Mouse (Mus musculus) adrenal gland, postnatal 36 days (tissue): ENCODE results near the gene Gm49378. TPM values are rescaled to one million over a fixed set of nuclear protein-coding genes. Genes with fewer than 3 reads are reported as not detected.

Experiments
- DNase-seq, 2 experiments: peaks; one replicate each; pipeline ENCODE4 v3.0.0; 2021; ENCODE audit warnings: mixed read lengths in 1 of 2
- total RNA-seq, 2 experiments: library from RNA; stranded (reverse); gene quantifications; 2 replicates each; pipeline ENCODE4 v1.2.3; 2021

Gene Gm49378
- total RNA-seq, 2 experiments from 2014 or later, result not detected

DNA sequence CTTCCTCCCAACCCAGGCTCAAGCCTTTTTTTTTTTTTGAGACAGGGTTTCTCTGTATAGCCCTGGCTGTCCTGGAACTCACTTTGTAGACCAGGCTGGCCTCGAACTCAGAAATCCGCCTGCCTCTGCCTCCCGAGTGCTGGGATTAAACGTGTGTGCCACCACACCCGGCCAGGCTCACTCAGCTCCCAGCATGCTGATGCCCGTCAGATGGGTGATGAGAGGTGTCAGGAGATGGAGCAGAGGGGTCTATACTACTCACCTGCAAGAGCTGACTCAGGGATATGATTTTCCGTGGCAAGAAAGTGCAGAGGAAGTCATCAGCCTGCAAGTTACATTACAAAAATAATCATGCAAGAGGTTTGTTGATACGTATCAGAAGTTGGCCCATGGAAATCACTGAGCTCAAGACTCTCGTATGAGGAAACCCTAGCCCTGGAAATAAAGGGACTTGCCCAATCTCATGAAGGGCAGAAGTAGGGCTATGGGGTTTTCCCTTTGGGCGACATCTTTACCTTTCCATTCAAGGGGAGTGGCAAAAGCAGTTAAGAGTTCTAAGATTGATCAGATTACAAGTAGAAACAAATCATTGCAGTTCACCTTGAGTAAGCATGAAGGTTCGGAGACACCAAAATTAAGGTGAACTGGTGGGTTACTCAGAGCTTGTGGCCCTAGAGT lies 47.8 kb downstream of the Gm49378 start:
- no peak for DNase-seq

DNA sequence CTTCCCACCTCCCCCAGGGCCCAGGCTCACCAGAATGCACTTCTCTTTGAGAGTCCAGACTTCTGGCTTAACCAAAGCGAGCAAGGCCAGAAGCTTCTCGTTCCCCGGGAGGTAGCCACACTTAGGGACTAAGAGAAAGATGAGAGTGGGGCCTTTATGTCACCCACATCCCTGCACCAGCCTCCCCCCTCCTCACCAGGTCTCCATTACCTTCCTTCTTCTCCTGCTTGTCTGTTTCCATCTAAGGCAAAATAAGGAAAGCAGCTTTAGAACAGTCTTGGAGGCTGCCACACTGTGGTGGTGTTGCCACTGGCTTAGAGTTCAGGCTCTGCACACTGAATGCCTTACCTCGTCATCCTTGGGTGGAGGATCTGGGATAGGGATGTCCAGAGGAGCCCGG lies 48.4 kb downstream of the Gm49378 start:
- no peak for DNase-seq

DNA sequence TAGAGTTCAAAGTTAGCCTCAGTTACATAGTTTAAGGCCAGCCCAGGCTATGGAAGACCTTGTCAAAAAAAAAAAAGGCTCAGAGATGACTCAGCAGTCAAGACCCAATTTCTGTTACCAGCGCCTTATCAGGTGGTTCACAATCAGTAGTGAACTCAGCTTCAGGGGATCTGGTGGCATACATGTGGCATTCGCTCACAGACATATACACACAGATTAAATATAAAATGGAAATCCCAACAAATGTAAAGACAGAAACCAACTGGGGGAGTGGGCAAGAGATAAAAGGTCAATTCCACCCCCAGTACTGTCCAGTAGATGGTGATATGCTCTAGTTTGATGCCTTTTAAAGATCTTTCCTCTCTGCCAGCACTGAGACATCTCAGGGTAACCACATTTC lies 51.5 kb downstream of the Gm49378 start:
- DNase-seq, result no peak

GRCm38 (mm10) chr14:55585566-55585960 lies 52.1 kb downstream of the Gm49378 start:
- no peak for DNase-seq

DNA sequence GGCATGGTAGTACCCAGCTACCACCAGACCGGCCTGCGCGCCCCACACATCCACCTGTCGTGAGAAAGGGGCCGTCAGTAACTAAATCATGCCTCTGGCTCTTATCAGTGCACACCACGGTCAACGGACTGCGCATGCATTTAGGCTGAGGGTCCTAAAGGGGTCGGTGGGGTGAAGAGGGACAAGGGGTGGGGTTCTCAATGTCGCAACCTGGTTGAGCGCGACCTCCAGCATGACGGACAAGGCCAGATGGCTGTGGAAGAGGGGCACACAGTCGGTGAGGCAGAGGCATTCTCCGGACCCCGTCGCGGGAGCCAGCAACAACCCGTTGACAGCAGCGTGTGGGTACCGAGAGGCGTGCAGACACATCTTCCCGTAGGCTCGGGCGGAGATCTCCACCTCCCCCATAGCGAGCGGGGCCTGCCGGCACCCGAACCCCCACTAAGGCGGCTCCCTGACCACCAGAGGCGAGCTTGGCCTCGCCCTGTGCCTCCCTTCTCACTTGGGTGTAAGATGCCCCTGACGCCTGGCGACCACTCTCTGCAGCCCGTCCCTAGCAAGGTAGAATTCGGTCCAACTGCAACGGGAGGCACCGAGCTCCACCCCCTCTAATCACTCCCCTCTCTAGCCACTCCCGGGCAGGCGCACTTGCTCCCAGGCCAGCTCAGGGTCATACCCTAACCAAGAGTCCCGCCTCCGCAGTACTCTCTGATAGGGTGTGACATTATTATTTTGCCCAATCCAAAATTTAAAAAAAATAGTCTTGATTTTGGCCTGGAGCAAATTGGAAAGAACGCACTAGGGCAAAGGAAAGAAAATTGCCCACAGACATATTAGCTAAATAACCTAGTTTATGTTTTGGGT lies 52.8 kb downstream of the Gm49378 start, which contains the start of gene Emc9:
Emc9 (minus strand) TSS at position 601 of the 864 bp plus-strand sequence.
- DNase-seq, result peak; percentile 93 to 94

GRCm38 (mm10) chr14:55584303-55584701 lies 53.4 kb downstream of the Gm49378 start:
- DNase-seq, result no peak

DNA sequence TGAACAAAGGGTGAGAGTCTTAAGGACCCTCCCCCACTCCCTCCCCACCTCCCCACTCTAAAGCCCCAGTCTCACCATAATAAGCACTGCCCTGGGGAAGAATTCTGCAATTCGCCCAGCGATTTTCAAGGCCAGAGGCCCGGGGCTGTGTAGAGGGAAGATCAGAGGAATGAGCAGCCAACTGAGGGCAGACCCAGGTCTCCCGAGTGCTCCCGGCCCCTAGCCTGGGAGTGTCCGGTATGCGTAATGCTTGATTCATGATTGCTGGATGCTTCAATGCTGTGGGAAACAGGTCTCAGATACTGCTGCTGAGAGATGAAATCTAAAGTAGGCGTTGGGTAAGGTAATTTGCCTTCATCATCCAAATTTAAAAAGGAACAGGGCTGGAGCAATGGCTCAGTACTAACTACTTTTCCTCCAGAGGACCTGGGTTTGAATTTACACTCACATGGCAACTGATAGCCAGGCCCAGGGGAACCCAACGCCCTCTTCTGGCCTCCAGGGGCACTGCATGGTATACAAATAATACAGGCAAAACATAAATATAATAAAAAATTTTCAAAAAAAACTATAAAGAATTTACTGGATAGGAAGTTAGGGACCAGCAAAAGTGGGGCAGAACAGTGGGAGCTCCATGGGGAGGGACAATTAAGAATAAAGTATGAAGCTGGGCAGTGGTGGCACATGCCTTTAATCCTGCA lies 55.6 kb downstream of the Gm49378 start:
- peak; percentile 31 to 47 for DNase-seq

DNA sequence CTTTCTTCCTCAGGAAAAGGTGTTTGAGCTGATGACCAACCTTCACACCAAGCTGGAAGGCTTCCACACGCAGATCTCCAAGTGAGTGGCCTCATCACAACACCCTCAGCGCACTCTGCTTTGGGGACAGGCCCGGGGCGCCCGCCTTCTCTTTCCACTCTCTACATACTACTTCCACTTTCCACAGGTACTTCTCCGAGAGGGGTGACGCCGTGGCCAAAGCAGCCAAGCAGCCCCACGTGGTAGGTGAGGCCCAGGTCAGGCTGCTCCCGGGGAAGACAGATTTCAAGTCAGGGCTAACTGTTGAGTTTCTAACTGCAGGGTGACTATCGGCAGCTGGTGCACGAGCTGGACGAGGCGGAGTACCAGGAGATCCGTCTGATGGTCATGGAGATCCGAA lies 57.0 kb downstream of the Gm49378 start:
- no peak for DNase-seq

DNA sequence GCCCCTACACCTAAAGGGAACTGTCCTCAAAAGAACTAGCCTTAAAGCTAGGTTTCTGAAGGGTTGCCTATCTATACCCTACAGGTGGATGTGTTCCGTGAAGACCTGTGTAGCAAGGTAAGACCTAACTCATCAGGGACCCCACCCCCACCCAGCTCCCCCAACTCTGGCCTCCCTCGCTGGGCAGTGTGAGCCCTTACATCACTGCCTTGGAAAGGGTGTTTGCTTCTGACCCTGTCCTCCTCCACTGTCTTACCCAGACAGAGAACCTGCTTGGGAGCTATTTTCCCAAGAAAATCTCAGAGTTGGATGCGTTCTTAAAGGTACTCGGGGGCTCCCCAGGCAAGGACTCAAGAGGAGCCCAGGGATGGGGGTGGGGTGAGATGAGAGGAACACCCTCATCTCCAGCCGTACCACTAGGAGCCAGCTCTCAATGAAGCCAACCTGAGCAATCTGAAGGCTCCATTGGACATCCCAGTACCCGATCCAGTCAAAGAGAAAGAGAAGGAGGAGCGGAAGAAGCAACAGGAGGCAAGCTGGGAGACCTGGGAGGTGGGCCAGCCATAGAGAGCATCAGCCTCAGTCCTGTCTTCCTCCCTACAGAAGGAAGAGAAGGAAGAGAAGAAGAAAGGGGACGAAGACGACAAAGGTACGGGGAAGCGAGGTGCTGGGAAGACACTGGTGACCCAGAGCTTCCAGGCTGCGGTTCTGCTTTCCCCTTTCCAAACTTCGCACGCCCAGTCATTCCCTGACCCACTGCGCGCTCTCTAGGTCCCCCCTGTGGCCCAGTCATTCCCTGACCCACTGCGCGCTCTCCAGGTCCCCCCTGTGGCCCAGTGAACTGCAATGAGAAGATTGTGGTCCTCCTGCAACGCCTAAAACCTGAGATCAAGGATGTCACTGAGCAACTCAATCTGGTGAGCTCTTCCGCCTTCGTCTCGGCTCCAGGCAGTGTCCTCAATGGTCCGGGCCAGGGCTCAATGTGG lies 57.9 kb downstream of the Gm49378 start:
- no peak for DNase-seq

Other genes starting within 250 kb of the Gm49378 start
- 10 to 100 TPM; 90.2 to 91.6 TPM for gene Dhrs4, start 159.1 kb downstream of the Gm49378 start, total RNA-seq
- gene Carmil3, start 147.2 kb downstream of the Gm49378 start, total RNA-seq, result 1 to 10 TPM; 3.6 to 4.6 TPM
- gene Cpne6, start 127.5 kb downstream of the Gm49378 start, total RNA-seq, result not detected
- not detected for gene Nrl, start 112.9 kb downstream of the Gm49378 start, total RNA-seq
- 10 to 100 TPM; 29.4 to 39.9 TPM for gene Pck2, start 97.6 kb downstream of the Gm49378 start, total RNA-seq
- 100 to 1,000 TPM; 110 to 139 TPM for gene Dcaf11, start 77.9 kb downstream of the Gm49378 start, total RNA-seq
- gene A730061H03Rik, start 77.5 kb downstream of the Gm49378 start, total RNA-seq, result 1 to 10 TPM in 1 of 2 experiments, not detected in 1; 1.0 TPM
- gene Fitm1, start 62.3 kb downstream of the Gm49378 start, total RNA-seq, result 1 to 10 TPM in 1 of 2 experiments, under 1 TPM in 1; 0.63 to 1.5 TPM
- gene Psme1, start 59.8 kb downstream of the Gm49378 start, total RNA-seq, result 100 to 1,000 TPM; 203 to 361 TPM
- 10 to 100 TPM; 28.0 to 45.9 TPM for gene Emc9, start 52.6 kb downstream of the Gm49378 start, total RNA-seq
- 100 to 1,000 TPM; 311 to 396 TPM for gene Psme2, start 46.8 kb downstream of the Gm49378 start, total RNA-seq
- 10 to 100 TPM; 33.7 to 33.9 TPM for gene Rnf31, start 46.2 kb downstream of the Gm49378 start, total RNA-seq
- gene Irf9, start 34.3 kb downstream of the Gm49378 start, total RNA-seq, result 10 to 100 TPM; 30.3 to 30.6 TPM
- 1 to 10 TPM; 5.8 to 6.6 TPM for gene Rec8, start 19.9 kb downstream of the Gm49378 start, total RNA-seq
- gene Ipo4, start 1.9 kb downstream of the Gm49378 start, total RNA-seq, result 100 to 1,000 TPM; 112 to 157 TPM
- 10 to 100 TPM; 83.2 to 98.1 TPM for gene Tm9sf1, start 5.9 kb upstream of the Gm49378 start, total RNA-seq
- gene Tssk4, start 12.3 kb upstream of the Gm49378 start, total RNA-seq, result 1 to 10 TPM; 1.6 to 1.7 TPM
- 10 to 100 TPM; 43.6 to 76.9 TPM for gene Mdp1, start 22.6 kb upstream of the Gm49378 start, total RNA-seq
- 10 to 100 TPM; 26.6 to 28.9 TPM for gene Gmpr2, start 34.0 kb upstream of the Gm49378 start, total RNA-seq
- gene Nedd8, start 34.2 kb upstream of the Gm49378 start, total RNA-seq, result 100 to 1,000 TPM; 335 to 393 TPM
- gene Tinf2, start 43.9 kb upstream of the Gm49378 start, total RNA-seq, result 10 to 100 TPM; 30.8 to 35.6 TPM
- under 1 TPM; 0.26 TPM for gene Tgm1, start 76.0 kb upstream of the Gm49378 start, total RNA-seq
- 10 to 100 TPM; 17.2 to 25.1 TPM for gene Rabggta, start 84.4 kb upstream of the Gm49378 start, total RNA-seq
- 10 to 100 TPM; 72.7 to 73.2 TPM for gene Dhrs1, start 107.8 kb upstream of the Gm49378 start, total RNA-seq
- 10 to 100 TPM; 17.3 to 20.7 TPM for gene Nop9, start 107.8 kb upstream of the Gm49378 start, total RNA-seq
- 1 to 10 TPM in 1 of 2 experiments, under 1 TPM in 1; 0.93 to 1.3 TPM for gene Cideb, start 120.6 kb upstream of the Gm49378 start, total RNA-seq
- gene Ltb4r2, start 123.5 kb upstream of the Gm49378 start, total RNA-seq, result not detected
- gene Ltb4r1, start 128.1 kb upstream of the Gm49378 start, total RNA-seq, result under 1 TPM; 0.66 to 0.79 TPM
- 10 to 100 TPM in 1 of 2 experiments, 1 to 10 TPM in 1; 6.7 to 13.8 TPM for gene Adcy4, start 146.2 kb upstream of the Gm49378 start, total RNA-seq
- gene Ripk3, start 151.0 kb upstream of the Gm49378 start, total RNA-seq, result 1 to 10 TPM; 4.5 to 5.3 TPM
- gene Nfatc4, start 185.2 kb upstream of the Gm49378 start, total RNA-seq, result 10 to 100 TPM; 19.2 to 26.0 TPM
- 10 to 100 TPM in 1 of 2 experiments, 1 to 10 TPM in 1; 9.4 to 10.7 TPM for gene Nynrin, start 216.1 kb upstream of the Gm49378 start, total RNA-seq
- under 1 TPM in 1 of 2 experiments, not detected in 1; 0.13 TPM for gene Cbln3, start 246.5 kb upstream of the Gm49378 start, total RNA-seq
- 10 to 100 TPM; 16.6 to 17.0 TPM for gene Khnyn, start 247.1 kb upstream of the Gm49378 start, total RNA-seq